Mouse (Mus musculus) T-helper 2 cell (primary cell): Measurements from ENCODE around the gene Map7d1.

Source experiments
- in situ Hi-C: fragments of 300-600 bp; cut with MboI, MseI; formaldehyde crosslinking; loops from one replicate; pipeline ENCODE4 v1.15.1; 2025; ENCODE audit warnings: high pct_unique_total_duplicates

Map7d1 gene

DNA sequence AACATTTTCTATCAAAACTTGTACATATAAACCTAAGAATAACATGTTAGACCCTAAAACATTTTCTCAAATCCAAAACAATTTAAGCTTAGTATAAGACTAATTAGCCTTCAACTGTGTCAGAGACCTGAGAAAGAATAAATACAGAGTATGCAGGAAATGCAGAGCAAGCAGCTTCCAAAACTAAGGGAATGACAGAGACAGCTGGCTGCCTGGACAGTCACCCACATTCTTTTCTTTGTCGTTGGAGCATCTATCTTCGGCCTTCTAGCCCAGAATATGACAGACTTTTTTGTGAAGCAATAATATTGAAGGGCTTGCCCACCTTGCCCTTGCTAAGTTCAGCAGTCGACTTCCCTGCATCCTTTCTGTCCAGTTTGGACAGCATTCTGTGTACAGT is 13.1 kb upstream of the Map7d1 start:
- in situ Hi-C loops = no loop called here

DNA sequence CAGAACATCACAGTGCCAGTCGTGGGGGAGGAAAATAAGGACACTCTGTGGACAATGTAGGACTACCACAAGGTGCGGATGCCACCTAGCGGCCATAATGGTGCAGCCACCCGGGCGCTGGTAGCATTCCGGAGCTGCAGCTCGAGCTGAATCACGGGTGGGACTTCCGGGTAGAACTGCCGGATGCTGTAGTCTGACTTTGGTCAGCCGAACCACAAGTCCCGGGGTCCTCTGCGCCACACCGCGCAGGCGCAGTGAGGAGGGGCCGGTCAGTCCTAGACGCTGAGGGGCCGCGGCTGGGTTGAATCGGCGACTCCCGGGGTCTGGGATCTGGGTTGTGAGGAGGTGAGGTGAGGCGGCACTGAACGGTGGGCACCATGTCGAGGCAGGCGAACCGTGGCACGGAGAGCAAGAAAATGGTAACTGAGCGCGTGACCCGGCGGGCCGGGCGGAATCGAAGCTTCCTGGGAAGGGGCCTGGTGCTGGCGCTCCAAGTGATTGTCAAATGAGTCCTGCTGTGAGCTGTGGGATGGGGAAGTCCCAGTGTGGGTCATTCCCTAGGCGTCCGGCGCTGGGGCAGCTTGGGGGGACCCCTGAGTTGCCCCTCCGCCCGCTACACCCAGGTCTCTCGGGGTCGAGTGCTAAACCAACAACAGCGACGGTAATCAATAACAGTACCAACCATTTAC is 6.1 kb upstream of the Map7d1 start, which contains the start of gene Trappc3:
Gene Trappc3 (plus strand): TSS at position 207 of the 689 bp plus-strand sequence.
- in situ Hi-C loops = loop anchor here (5.0 kb wide), 1 partner anchor 35 kb away; no protein-coding TSS in a partner anchor

DNA sequence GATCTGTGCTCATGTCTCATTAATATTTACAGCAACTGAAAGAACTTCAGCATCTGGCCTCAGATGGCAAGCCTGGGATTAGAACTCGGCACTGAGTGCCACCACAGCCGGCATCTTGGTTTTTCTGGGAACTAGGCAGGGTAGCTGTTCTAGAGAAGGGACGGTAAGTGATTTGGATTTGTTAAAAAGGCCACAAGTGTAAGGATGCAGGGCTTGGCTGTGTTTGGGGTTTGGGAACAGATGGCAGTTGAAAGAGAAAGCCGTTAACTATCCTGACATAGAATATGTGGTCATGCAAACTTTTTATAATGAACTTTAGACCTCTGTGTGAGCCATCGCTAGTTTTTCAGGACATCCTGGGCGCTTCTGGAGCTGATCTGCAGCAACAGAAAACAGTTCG is 5.5 kb upstream of the Map7d1 start:
- in situ Hi-C loops = loop anchor here (5.0 kb wide), 1 partner anchor 34 kb away; no protein-coding TSS in a partner anchor

DNA sequence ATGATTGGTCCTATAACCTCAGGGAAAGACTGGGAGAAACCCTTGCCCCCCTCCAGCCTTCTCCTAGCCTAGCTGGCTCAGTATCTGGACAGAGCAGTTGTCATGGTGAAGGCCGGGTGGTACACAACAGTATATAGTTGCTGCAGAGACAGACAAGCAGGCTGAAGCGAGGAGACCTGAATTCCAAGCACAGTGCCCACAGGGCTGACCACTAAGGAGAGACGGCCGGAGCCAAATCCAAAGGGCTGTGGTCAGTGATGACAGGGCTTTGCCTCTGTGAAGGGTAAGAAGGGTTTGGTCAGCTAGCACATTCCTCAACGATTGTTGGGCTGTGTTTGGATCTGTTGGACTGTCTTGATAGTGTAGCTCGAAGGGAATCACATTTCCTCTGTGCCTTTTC is 5.1 kb upstream of the Map7d1 start:
- in situ Hi-C loops = loop anchor here (5.0 kb wide), 1 partner anchor 34 kb away; no protein-coding TSS in a partner anchor

DNA sequence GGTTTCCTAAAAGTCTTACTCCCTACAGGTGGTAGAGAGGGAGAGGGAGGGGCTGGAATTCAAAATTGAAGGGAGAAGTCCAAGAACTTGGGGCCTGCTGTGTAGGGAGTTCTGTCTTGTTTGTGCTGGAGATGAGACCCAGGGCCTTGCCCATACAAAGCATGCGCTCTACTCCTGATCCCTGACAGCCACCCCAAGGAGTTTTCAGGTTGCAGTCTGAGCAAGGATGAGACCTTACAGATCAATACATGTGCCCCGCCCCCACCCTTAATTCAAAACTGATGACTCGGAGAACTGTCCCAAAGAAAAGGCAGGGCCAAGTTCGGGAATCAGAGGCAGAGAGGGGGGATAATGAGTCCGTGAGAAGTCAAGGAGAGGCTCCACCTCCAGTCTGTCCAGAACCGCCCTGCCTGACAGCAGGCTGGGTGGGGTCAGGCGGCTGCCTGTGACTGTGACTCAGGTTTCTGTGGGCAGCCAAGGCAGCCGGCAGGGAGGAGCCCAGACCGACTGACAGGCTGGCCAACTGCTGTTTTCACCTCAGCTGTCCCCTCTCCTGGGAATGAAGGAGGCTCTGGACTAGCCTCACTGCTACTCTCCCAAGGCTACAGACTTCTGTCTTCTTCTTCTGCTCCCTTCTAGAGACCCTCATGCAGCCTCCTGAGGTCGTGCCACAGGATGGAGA is 4.5 kb upstream of the Map7d1 start:
- in situ Hi-C loops = loop anchor here (5.0 kb wide), 1 partner anchor 33 kb away; no protein-coding TSS in a partner anchor

DNA sequence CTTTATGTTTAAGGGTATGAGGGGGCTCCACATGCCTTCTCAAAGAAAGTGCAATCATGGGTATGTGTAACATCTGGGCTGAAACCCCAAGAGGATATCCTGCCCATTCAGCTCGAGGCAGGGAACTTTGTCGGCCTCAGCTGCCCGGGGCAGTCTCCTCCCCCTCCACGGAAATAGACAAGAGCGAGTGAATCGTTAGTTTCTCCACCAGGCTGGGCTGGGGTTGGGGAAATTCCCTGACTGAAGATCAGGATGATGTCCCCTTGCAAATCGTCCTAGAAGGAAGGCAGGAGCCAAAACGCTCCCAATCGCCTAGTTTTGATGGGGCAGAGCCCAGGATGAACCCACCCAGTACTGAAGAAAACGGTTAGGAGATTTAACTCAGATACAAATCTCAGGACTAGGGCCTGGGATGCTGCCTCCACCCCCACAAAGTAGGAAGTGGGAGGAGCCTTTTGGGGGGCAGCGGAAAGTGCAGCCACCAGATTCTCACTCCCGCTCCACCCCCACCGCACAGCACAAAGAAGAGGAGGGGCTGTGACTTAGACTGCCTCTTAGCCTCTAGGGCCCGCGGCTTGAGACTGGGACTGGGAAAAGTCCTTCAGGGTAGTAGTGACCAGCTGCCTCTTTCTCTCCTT is 3.5 kb upstream of the Map7d1 start:
- in situ Hi-C loops = loop anchor here (5.0 to 10.0 kb wide), 2 partner anchors 32 to 55 kb away; partner anchors contain the start of gene Thrap3

DNA sequence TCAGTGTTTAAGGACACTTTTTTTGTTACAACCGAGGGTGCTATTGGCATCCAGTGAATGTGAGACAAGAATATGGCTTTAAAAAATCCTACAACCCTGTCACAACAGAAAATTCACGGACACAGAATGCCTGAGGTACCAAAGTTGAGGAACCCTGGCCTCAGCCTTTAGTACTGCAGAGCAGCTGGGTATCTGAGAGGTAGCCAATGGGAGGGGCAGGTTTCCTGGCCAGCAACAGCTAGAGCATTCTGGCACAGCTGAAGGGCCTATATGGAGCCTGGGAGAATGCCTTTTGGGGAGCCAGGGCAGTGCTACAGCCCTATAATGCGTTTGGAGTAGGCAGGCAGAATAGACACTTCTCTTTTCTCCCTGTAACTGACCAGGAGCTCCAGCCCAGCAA is 2.9 kb upstream of the Map7d1 start:
- in situ Hi-C loops = loop anchor here (10.0 kb wide), 1 partner anchor 54 kb away; the partner anchor contains the start of gene Thrap3

DNA sequence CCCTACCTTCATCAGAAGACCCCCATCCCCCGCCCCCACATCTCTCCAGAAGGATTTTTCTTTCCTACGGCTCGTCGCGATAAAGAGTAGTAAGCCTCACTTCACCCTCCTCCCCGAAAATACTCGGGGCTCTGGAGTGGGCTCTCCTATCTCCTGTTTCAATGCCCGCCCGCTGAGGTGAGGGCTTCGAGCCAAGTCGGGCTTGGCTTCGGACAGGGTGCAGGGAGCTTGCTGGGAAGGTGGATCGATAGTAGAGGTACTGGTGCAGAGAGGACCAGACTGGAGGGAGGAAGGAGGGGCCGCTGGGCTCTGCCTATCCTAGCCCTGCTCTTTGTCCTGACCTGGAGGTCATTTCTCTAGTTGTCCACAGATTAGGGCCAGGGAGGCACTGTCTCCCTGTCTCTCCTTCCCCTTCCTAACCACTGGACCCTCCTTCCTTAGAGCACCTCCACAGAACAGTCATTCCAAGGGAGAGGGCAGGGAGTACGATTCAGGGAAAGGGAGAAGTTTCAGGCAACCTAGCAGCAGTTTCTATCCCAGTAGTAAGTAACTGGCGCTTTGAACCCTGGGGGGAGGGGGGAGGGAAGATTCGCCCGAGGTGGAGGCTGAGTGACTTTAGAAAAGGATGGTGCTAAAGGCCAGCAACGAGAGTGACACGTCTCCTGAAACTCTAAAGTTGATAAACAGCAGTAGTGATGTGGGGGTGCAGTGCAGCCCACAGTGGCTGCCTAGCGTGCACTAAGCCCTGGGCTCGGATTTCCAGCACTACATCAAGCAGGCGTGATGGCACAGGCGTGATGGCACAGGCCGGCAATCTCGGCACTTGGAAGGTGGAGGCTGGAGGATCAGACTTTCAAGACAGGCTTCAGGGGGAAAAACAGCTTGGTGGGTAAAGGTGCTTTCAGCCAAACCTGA is 1.1 kb upstream of the Map7d1 start:
- in situ Hi-C loops = loop anchor here (10.0 kb wide), 1 partner anchor 52 kb away; the partner anchor contains the start of gene Thrap3

DNA sequence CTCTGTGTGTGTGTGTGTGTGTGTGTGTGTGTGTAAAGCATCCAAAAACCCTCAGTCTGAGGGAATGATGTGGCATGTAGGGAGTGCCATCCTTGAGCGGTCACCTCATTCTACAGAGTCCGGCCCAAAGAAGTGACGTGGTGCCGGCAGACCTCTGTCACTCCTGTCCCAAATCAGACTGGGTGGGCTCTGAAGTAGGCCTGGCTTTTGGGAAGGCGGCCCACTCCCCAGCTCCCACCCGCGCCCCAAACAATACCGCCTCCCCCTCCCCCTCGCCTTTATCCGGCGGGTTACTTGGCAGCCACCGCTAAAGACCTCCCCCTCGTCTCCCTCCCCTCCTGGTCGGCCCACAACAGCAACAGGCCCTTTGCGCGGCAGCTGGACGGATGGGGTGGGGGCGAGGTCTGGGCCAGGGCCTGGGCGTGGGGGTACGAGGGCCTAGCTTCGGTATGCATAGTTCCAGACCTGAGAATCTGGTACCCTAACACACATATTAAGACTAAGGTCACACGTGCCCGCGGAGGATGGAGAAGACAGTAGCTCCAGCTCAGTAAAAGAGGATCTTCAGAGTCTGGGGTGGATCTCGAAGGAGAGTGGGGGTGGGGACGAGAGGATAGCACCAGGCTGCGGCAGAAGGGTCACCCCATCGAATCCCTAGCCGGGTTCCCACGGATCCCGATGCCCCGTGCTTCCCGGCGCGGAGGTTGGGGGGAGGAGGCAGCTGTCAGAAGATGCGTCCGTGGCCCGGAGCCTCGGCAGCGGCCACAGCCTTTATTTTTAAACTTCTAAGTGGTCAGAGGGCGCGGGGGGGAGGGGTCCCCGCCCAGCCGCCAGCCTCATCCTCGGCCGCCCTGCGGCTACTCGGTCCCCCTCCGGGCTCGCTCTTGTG is 786 bp downstream of the Map7d1 start:
- in situ Hi-C loops = loop anchor here (10.0 kb wide), 1 partner anchor 51 kb away; the partner anchor contains the start of gene Thrap3

DNA sequence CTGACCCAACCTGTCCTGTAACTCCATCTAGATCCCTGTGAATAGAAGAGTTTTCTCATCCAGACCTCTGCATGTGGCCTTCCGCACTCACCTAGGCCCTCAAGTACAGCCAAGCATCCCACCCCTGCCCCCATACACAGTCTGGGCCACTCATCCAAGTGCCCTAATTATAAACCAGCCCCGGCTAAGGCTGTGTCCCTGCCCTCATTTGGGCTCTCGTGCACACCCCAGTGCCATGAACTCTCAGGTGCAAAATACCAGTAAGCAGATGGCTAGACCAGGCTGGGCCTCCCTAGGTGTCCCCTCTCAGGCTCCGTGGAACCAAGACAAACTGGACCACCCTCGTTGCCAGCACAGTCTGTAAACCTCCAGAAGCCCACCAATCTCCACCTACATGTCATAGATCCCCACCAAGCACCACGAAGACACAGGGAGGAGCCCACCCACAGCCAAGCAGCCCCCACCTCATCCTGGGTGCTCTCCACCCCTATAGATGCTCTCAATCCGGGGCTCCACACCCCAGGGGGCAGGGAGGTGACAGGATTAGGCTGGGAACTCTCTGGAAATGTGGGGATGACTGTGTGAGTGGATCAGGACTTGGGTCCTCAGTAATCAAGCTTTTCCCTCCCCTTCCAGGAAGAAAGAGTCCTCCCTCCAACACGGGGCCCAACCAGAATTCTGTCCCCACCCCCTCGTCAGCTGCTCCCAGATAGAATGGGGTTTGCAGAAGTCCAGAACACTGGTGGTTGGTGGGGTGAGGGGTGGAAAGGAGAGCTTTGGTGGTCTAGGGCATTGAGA is 1.6 kb downstream of the Map7d1 start:
- in situ Hi-C loops = loop anchor here (10.0 kb wide), 1 partner anchor 50 kb away; the partner anchor contains the start of gene Thrap3

DNA sequence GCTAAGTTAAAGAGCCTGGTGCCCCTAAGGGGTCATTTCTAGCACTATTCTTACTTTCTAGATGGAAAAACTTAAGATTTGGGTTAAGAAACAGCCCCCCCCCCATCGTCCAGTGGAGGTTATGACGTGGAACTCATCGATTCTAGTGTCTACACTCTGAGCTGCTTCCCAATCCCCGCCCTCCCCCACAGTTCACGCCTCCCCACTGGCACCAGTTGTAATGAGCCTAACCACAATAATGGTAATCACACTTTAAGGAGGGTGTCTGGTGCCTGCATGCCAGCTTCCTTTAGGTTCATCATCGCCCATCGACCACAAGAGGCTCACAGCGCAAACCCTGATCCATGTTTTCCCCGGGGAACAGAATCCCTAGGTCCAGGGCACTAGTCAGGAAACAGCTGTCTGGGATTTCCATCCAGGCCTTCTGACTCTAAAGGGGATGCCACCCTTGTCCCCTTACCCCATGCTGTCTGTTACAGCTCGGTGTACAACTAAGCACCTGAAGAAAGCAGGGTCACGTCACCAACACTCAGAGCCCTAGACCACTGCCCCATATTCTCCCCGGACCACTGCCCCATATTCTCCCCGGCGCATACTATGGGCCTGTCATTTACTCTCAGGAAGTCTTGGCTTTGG is 2.4 kb downstream of the Map7d1 start:
- in situ Hi-C loops = loop anchor here (10.0 kb wide), 1 partner anchor 49 kb away; the partner anchor contains the start of gene Thrap3

DNA sequence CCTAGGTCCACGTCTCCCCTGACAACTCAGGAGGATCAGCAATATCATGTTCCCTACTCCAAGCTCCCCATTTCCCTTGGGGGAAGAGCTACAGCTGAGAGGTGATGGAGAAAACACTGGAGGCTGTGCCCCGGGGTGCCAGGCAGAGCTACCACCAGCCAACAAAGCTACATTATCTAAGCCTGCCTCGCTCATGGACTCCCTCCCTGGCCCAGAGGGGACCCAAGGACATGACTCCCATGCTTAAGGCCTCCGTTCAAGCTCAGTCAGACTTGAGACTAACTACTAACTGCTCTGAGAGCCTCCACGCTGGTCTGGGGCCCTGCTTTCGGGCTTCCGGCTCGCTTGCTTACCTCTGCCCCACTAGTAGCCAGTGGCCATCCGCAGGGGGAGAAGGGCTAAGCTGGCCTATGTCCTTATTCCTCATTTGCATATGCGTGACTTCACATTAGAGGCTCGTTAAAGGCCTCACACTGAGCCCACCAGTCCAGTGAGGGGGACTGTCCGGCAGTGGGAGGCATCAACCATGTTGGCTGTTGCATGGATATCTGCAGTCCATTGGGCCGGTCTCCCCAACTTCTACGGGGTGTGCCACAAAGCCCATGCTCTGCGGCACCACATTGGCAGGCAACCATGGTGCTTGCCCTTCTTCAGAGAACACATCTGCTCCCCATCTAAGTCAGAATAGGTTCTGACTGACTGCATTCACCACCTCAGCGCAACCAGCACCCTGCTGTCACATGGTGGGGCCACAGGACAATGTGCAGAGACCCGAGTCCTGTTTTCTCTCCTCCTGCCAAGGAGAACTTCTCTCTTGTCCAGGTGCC is 3.5 kb downstream of the Map7d1 start:
- in situ Hi-C loops = loop anchor here (10.0 kb wide), 1 partner anchor 48 kb away; the partner anchor contains the start of gene Thrap3

DNA sequence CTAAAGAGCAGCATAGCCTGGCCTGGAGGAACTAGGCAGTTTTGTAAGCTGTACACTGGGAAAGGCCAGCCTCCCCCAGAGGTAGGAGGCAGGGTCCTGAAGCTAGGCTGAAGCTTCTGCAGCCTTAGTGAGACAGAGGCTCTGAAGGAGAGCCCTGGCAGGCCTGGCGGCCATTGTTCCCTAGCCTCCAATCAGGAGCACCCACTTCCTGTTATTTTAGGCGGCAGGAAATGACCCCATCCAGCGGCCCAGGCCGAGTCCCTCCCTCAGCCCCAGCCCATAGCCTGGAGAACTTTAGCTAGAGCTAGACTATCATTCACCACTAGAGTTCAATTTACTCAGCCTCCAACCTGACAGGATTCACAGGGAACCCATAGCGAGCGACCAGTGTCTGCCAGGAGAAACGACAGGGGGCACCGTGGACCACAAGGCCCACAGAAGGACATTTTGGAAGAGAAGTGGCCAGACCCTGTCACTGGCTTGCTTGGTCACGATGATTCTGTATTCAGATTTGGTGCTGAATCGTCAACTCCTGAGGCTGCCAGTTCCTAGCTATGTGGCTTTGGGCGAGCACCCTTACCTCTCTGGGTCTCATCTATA is 4.4 kb downstream of the Map7d1 start:
- in situ Hi-C loops = loop anchor here (10.0 kb wide), 1 partner anchor 47 kb away; the partner anchor contains the start of gene Thrap3

DNA sequence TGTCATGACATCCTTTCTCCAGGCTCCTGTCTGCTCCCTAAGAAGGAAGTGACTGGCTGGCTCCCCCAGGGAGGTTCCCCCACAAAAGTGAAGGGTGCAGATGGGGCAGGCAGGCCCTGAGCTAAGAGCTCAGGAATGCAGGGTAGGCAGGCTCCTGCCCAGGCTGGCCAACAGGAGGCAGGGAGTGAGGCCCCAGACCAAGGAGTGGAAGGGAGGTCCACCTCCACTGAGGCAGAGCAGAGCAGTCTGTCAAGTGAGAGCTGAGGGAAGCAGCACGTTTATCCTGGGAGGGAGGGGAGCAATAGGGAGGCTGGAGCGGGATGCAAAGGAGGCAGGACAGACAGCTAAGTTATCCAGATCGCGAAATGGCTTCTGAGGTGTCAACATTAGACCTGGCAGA is 5.5 kb downstream of the Map7d1 start:
- in situ Hi-C loops = loop anchor here (10.0 kb wide), 1 partner anchor 46 kb away; the partner anchor contains the start of gene Thrap3

DNA sequence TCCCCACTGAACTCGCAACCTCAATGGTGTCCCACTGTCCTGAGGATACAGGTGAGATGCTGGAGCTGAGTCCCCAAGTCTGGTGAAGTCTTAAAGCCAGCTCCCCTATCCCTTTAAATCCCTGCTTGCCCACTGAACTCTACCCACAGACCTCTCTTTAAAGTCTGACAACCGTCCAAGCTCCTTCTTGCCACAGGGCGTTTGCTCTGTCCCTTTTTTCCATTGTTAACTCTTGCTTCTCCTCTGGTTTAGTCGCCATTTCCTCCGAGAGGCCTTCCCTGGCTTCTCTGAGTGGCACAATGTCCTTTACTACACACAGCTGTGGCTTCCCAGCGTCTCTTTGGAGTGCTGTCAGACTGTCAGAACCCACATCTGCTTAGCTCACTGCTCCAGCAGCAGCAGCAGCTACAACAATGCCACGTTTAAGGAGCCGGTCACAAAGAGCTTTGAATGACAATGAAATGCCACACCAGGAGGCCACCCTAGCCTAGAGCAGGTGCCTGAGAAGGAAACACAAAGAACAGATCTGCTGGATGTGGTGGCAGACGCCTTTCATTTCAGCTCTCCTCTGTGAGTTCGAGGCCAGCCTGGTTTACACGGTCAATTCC is 7.8 kb downstream of the Map7d1 start:
- in situ Hi-C loops = no loop called here

DNA sequence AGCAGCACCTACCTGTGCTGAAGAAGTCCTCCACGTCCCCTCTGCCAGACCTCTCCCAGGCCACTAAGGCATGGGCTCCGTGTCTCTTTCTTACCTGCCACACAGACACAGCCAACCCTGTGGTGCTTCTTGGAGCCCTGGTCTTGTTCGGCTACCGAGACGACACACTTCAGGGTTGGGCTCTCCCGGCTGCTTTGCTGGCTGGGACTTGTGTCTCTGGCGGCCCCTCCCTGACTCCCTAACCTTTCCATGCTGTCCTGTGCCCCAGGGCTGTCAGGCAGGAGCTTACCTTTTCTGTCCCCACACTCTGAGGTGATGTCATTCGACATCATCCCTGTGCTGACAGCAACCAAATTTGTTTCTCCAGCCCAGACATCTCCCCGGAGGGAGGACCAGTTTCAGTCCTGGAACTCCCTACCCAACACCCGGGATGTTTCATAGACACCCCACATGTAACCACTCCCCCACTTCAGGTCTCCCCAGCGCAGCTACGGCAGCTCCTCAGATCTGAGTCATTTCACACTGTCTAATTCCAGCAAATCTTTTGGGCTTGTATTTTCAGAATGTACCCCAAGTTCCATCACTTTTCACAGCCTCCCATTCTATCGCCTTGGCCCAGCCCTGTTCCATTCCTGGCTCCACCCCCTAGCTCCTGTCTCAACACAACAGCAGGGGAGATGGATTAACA is 9.8 kb downstream of the Map7d1 start:
- in situ Hi-C loops = no loop called here
